Mouse (Mus musculus) right cerebral cortex, postnatal 10 days (tissue): ENCODE measurements around the gene Ranbp10.
"Not testable (repeated sequence)": the region's sequence is repeated elsewhere in the genome, so short reads cannot be mapped to it uniquely, and the experiment has no call there.

Experiments
- DNase-seq, 2 experiments: peaks; one replicate each; pipeline ENCODE4 v3.0.0; 2021; ENCODE audit warnings: low spot score in 2 of 2

Gene Ranbp10

GRCm38 (mm10) chr8:105835318-105835717, 8.2 kb upstream of the Ranbp10 start:
- peak in 1 of 2 experiments; percentile 72 for DNase-seq

GRCm38 (mm10) chr8:105833740-105834139, 6.6 kb upstream of the Ranbp10 start:
- not testable (repeated sequence) for DNase-seq

- no peak for DNase-seq
Measured at GRCm38 (mm10) chr8:105826379-105826778, 771 bp downstream of the Ranbp10 start.

- DNase-seq, result no peak
Measured at GRCm38 (mm10) chr8:105825506-105825905, 1.6 kb downstream of the Ranbp10 start.

- DNase-seq, result no peak
Measured at GRCm38 (mm10) chr8:105820925-105821324, 6.2 kb downstream of the Ranbp10 start.

GRCm38 (mm10) chr8:105819659-105820058, 7.5 kb downstream of the Ranbp10 start:
- no peak for DNase-seq

- no peak for DNase-seq
Measured at GRCm38 (mm10) chr8:105813241-105813640, 13.9 kb downstream of the Ranbp10 start.

- no peak for DNase-seq
Measured at GRCm38 (mm10) chr8:105812511-105812910, 14.6 kb downstream of the Ranbp10 start.

- no peak for DNase-seq
Measured at GRCm38 (mm10) chr8:105811543-105811942, 15.6 kb downstream of the Ranbp10 start.

GRCm38 (mm10) chr8:105811061-105811460, 16.1 kb downstream of the Ranbp10 start:
- no peak for DNase-seq

GRCm38 (mm10) chr8:105810245-105810786, 16.8 kb downstream of the Ranbp10 start:
- DNase-seq, result no peak

GRCm38 (mm10) chr8:105808480-105808879, 18.7 kb downstream of the Ranbp10 start:
- no peak for DNase-seq

- DNase-seq, result no peak
Measured at GRCm38 (mm10) chr8:105807766-105808165, 19.4 kb downstream of the Ranbp10 start.

GRCm38 (mm10) chr8:105805964-105806363, 21.2 kb downstream of the Ranbp10 start:
- no peak for DNase-seq

GRCm38 (mm10) chr8:105805346-105805745, 21.8 kb downstream of the Ranbp10 start:
- no peak for DNase-seq

- no peak for DNase-seq
Measured at GRCm38 (mm10) chr8:105804797-105805196, 22.4 kb downstream of the Ranbp10 start.

GRCm38 (mm10) chr8:105801153-105801904, 25.8 kb downstream of the Ranbp10 start:
- DNase-seq, result no peak

GRCm38 (mm10) chr8:105799091-105799812, 27.9 kb downstream of the Ranbp10 start:
- peak; percentile 69 to 70 for DNase-seq

GRCm38 (mm10) chr8:105798408-105798807, 28.7 kb downstream of the Ranbp10 start:
- DNase-seq, result no peak

GRCm38 (mm10) chr8:105795785-105796184, 31.4 kb downstream of the Ranbp10 start:
- no peak for DNase-seq

GRCm38 (mm10) chr8:105794009-105794598, 33.0 kb downstream of the Ranbp10 start:
- DNase-seq, result no peak

GRCm38 (mm10) chr8:105793331-105793730, 33.8 kb downstream of the Ranbp10 start:
- no peak for DNase-seq
